Mouse (Mus musculus): ENCODE results near the gene Lcor. TPM values are rescaled to one million over a fixed set of nuclear protein-coding genes. Genes with fewer than 3 reads are reported as not detected.

The Lcor gene
- total RNA-seq, 2 experiments from 2014 or later = 16.2 to 19.0 TPM

DNA sequence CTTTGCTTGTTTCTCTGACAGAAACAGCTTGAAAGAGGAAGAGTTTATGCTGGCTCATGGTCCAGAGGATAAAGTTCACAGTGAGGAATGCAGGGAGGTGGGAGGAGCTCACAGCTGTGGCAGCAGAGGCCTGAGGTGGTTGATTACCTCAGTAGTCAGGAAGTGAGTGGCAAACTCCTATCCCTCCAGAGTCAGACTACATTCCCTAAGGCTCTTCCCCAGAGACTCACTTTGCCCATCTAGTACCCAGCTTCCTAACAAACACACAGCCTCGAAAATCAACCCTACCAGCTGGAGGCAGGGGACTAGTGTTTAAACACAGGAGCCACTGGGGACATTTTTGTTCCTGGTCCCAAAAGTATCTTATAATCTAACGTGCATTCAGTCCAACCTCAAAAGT lies 7.5 kb upstream of the Lcor start:
- no peak for DNase-seq (ENCODE audit: extremely low spot score in 1 of 2, low spot score in 1 of 2)

- no peak for DNase-seq (ENCODE audit: extremely low spot score in 1 of 2, low spot score in 1 of 2)
These were observed 5.7 kb upstream of the Lcor start for GRCm38 (mm10) chr19:41476530-41477249.

- peak in 1 of 2 experiments; percentile 14 for DNase-seq (ENCODE audit: extremely low spot score in 1 of 2, low spot score in 1 of 2)
These were observed 1.2 kb upstream of the Lcor start for GRCm38 (mm10) chr19:41481030-41481886.

DNA sequence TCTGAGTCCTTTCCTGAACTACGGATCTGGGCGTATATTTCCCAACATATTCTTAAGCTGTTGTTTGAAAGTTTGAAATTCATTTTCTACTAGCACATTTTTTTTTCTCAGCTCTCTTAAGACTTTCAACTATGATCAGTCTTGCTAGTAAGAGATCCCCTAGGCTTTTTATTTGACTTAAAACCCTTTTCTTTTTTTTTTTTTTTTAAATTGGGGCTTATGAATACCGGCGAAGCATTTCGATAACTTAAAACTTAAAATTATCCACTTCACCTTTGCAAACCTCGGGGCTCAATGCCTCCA lies 599 bp upstream of the Lcor start:
- no peak for DNase-seq (ENCODE audit: extremely low spot score in 1 of 2, low spot score in 1 of 2)

GRCm38 (mm10) chr19:41482909-41483444 lies 540 bp downstream of the Lcor start:
- DNase-seq (ENCODE audit: extremely low spot score in 1 of 2, low spot score in 1 of 2) = peak; percentile 43 to 59

DNA sequence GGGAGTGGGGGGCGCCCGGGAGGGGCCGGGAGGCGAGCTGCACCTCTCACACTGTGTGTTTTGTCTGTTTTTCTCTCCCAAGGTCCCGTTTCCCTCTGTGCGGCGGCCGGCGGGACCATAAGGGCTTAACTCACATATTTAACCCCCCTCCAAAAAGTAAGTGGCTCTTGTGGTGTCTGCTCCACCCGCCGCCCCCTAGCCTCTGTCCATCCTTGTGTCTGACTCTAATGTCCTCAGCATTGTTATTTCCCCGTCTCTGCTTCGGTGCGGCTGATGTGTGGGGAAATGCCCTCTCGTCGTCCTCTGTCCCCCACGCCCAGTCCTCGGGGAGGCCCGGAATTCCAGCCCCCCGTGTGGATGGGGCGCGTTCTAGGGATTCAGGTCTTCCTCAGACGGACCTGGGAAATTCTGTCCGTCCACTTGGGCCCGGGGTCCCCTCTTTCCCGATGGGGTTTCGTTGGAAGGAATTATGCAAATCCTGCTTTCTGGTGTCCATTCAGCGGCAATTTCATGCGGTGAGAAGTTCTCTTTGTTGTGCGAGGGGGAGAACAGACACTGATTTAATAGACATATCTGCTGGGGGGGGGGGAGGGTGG lies 1.1 kb downstream of the Lcor start:
- DNase-seq (ENCODE audit: extremely low spot score in 1 of 2, low spot score in 1 of 2) = peak in 1 of 2 experiments; percentile 13

DNA sequence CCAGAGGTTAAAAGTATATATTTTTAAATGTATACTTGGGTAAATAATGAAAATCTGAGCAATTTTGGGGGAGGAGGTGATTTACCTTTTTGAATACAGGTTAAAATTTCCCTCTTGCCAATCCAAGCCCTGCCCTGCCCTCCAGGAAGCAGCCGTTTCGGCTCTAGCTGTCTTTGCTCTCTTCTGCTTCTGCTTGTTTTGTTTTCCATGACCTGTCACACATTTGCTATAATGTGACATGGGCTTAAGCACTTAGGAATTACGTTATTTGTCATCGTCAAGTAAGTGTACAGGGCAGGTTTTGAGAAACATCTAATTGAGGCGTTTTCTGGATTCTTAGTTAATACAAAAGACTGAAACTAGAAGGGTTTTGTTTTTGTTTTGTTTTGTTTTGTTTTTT lies 1.9 kb downstream of the Lcor start:
- DNase-seq (ENCODE audit: extremely low spot score in 1 of 2, low spot score in 1 of 2) = no peak

- no peak for DNase-seq (ENCODE audit: extremely low spot score in 1 of 2, low spot score in 1 of 2)
These were observed 13.1 kb downstream of the Lcor start for GRCm38 (mm10) chr19:41495382-41496032.

DNA sequence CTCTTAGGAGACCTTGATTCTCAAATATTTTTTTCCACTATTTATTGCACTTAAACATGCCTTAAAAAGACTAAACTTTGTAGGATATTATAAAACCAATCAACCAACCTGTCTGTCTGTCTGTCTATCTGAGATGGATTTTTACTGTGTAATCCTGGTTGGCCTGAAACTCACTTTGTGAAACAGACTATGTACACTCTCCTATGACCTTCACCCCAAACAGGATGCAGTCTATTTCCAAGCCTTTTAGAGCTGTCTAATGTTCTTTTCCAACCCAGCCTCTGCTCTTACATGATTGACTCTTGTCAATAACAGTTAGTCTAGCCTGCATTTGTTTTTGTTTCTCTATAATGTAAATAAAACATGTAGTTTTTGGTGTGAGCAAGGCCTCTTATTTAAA lies 13.6 kb downstream of the Lcor start:
- no peak for DNase-seq (ENCODE audit: extremely low spot score in 1 of 2, low spot score in 1 of 2)

- DNase-seq (ENCODE audit: extremely low spot score in 1 of 2, low spot score in 1 of 2) = no peak
These were observed 25.4 kb downstream of the Lcor start for GRCm38 (mm10) chr19:41507872-41508271.

DNA sequence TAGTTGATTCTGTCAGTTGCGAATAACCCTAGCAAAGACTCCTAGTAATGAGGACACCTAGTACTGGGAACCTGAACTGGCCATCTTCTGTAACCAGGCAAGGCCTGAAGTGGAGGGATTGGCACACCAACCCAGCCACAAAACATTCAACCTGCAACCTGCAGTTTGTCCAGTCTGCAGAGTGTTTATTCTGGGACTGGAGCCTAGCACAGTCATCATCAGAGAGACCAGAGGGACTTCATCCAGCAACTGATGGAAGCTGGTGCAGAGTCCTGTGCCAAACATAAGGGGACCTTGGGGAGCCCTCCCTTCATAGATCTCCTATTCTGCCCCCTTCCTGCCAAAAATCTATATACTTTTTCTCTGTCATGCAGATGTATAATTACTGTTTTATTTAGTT lies 32.4 kb downstream of the Lcor start:
- no peak for DNase-seq (ENCODE audit: extremely low spot score in 1 of 2, low spot score in 1 of 2)

GRCm38 (mm10) chr19:41515549-41515948 lies 33.1 kb downstream of the Lcor start:
- DNase-seq (ENCODE audit: extremely low spot score in 1 of 2, low spot score in 1 of 2) = no peak

GRCm38 (mm10) chr19:41517006-41517405 lies 34.6 kb downstream of the Lcor start:
- DNase-seq (ENCODE audit: extremely low spot score in 1 of 2, low spot score in 1 of 2) = no peak

DNA sequence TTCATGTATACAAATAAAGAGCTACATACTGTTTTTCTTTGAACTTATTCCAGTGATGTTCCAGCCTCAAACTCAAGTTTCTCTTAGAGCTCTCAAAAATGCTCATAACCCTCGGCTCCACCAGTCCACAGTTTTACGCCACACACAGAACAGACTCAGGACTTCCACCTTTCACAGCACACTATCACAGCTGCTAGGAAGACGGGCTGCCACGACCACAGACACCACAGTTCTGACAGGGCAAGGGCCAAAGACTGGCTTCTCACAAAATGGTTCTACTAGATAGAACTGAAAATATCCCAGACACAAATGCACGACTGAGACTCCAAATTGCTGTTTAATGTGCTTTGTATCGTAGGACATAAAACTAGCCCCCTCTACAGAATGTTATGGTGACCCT lies 36.7 kb downstream of the Lcor start:
- no peak for DNase-seq (ENCODE audit: extremely low spot score in 1 of 2, low spot score in 1 of 2)

- no peak for DNase-seq (ENCODE audit: extremely low spot score in 1 of 2, low spot score in 1 of 2)
These were observed 39.8 kb downstream of the Lcor start for GRCm38 (mm10) chr19:41522246-41522645.

- DNase-seq (ENCODE audit: extremely low spot score in 1 of 2, low spot score in 1 of 2) = no peak
These were observed 41.5 kb downstream of the Lcor start for GRCm38 (mm10) chr19:41523798-41524563.

- DNase-seq (ENCODE audit: extremely low spot score in 1 of 2, low spot score in 1 of 2) = no peak
These were observed 46.7 kb downstream of the Lcor start for GRCm38 (mm10) chr19:41529169-41529568.

- no peak for DNase-seq (ENCODE audit: extremely low spot score in 1 of 2, low spot score in 1 of 2)
These were observed 51.6 kb downstream of the Lcor start for GRCm38 (mm10) chr19:41534021-41534420.

GRCm38 (mm10) chr19:41556981-41557380 lies 74.5 kb downstream of the Lcor start:
- DNase-seq (ENCODE audit: extremely low spot score in 1 of 2, low spot score in 1 of 2) = no peak

GRCm38 (mm10) chr19:41557491-41557890 lies 75.1 kb downstream of the Lcor start:
- no peak for DNase-seq (ENCODE audit: extremely low spot score in 1 of 2, low spot score in 1 of 2)
